Mouse (Mus musculus) urinary bladder, postnatal 10 days (tissue): Measurements from ENCODE around the gene Slc7a5.
A peak's percentile ranks its signal among the peaks of the same experiment; 100 is the strongest.

ENCODE experiments used
- DNase-seq: peaks from one replicate; pipeline ENCODE4 v3.0.0; 2022; ENCODE audit warnings: low spot score

Gene Slc7a5

DNA sequence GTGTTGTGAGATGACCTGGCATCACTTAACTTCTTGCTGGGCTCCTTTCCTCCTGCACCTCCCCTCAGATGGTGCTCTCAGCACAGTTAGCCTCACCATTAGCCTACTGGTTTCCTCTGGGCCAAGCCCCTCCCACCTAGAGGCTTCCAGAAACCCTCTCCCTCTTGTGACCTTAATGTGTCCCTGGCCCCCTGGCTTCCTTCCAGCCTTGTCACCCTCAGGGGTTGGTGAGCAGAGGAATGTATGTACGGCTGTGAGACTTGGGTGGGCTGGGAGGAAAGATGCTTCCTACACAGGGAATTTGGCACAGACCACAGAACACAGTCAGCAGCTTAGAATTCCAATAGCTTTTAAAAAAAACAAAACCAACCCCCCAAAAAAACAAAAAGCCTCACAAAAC, 26.7 kb downstream of the Slc7a5 start:
- no peak for DNase-seq

DNA sequence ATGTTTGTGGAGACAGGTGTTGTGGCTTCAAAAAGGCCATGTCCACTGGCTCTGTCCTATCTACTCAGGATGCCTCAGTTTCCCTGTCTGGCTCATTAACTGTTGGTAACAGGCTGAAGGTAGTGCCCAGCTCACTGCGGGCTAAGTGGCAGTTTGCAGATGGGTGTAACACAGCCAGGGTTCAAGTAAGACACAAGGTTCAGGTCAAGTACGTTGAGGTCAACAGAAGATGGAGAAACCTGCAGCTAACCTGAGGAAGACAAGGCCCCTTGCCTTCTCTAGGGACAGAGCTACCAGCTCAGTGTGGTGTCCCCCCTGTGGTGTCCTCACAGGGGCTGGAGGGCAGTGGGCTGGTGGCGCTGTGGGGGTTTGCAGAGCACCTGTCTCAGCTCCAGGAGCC, 27.8 kb downstream of the Slc7a5 start:
- DNase-seq: no peak

GRCm38 (mm10) chr8:121877828-121878480, 29.5 kb downstream of the Slc7a5 start:
- no peak for DNase-seq

GRCm38 (mm10) chr8:121877212-121877611, 30.3 kb downstream of the Slc7a5 start:
- no peak for DNase-seq

DNA sequence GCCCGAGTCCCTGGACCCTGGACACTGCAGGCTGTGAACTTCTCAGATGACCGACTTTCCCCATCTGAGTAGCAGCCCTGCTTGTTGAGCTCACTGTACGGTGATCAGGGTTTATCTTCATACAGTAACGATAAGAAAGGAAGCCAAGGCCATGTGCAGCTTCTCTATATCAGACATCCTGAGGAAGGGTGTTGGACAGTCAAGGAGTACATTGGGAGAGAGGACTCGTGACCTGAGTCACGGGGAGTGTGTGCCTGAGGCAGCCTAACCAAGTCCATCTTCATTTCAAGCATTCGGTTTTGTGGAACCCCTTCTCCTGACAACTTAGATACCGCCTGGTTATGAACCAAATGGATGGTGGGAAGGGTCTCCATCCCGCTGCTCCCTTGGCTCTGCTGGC, 32.0 kb downstream of the Slc7a5 start:
- no peak for DNase-seq

- no peak for DNase-seq
These were observed 32.4 kb downstream of the Slc7a5 start for GRCm38 (mm10) chr8:121875045-121875444.

- no peak for DNase-seq
These were observed 33.5 kb downstream of the Slc7a5 start for GRCm38 (mm10) chr8:121874031-121874430.

GRCm38 (mm10) chr8:121871833-121872440, 35.6 kb downstream of the Slc7a5 start:
- DNase-seq: no peak

- no peak for DNase-seq
These were observed 37.3 kb downstream of the Slc7a5 start for GRCm38 (mm10) chr8:121870190-121870589.

- DNase-seq: no peak
These were observed 38.6 kb downstream of the Slc7a5 start for GRCm38 (mm10) chr8:121868896-121869295.

GRCm38 (mm10) chr8:121868196-121868595, 39.3 kb downstream of the Slc7a5 start:
- DNase-seq: no peak

DNA sequence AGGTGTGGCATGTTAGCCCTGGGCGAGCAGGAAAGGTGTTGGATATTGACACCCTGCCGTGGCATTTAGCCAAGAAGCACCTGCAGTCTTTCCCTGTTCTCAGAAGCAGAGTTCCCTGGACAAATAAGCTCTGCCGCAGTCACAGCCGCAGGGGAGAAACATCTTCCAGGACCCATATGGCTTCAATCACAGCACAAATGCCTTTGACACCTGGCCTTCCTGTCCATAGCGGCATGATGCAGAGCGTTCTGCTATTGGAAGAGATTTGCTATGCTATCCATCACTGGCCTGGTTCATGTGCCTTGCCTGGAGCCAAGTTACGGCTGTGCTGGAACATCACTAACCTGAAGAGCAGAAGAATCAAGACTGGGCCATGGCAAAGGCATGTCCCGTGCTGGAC, 42.1 kb downstream of the Slc7a5 start:
- DNase-seq: no peak

GRCm38 (mm10) chr8:121861806-121862548, 45.5 kb downstream of the Slc7a5 start:
- no peak for DNase-seq

GRCm38 (mm10) chr8:121861276-121861675, 46.2 kb downstream of the Slc7a5 start:
- DNase-seq: no peak

GRCm38 (mm10) chr8:121857747-121858146, 49.7 kb downstream of the Slc7a5 start:
- DNase-seq: no peak

DNA sequence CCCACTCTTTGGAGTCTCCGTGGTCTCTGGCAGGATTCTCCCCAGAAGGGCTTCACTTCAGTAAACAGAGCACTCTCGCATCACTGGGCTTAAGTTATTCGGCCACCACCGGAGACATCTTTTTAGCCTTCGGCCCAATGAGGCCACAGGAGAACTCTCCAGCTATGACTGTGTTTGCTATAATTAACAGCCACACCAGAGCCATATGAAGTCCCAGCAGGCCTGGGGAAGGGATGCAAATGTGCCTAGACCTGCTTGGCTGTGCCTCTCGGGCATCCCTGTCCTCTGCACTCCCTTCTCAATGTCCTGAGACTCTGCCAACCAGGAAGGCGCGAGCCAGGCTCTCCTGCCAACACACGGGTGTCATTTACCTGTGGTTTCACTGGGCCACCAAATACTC, 50.2 kb downstream of the Slc7a5 start:
- no peak for DNase-seq

GRCm38 (mm10) chr8:121856071-121856746, 51.3 kb downstream of the Slc7a5 start:
- no peak for DNase-seq

- DNase-seq: no peak
These were observed 53.9 kb downstream of the Slc7a5 start for GRCm38 (mm10) chr8:121853586-121853985.

GRCm38 (mm10) chr8:121852464-121852863, 55.0 kb downstream of the Slc7a5 start:
- DNase-seq: no peak

DNA sequence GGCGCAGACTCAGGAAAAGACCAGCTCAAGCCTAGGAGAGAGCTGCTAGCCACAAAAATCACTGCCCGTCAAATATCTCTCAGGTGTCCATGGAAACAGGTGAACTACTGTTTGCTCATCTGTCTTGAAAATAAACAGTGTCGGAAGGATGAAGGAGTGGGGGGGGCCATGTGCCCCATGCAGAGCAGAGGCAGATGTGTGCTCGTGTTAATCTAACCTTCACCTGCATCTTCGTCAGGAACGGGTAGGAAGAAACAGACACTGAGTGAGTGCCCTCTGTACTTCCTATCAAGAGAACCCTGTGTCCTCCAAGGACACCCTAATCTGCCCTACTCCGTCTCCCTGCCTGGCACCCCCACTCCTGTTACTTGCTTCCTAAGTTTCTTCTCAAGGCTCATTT, 55.8 kb downstream of the Slc7a5 start:
- DNase-seq: no peak

DNA sequence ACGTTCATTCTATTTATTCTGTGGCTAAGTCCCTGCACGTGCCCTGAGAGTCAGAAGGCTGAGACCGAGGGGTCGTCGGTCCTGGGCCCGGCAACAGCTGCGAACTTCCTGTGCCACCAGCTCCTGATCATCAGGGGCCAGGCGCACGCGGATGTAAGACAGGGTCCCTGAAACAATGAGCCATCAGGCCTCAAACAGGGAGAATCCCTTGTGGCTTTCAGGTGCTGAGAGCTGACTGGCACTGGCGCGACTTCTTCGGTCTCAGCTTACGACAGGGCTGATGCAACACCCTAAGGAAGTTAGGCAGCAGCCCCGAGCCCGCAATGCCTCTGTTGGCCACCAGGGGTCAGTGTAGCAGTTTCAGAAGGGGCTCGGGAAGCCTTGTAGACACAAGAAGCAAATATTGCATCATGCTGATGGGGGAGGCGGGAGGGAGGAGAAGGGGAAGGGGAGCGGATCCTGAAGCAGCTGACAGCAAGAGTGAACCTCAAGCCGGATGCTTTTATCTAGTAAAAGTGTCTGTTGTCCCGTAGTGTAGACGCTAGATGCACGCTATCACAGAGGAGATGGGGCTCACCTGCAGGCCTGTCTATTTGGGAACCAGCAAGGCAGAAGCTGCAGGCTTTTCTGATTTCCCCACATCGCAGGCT, 56.5 kb downstream of the Slc7a5 start:
- peak; percentile 95 for DNase-seq

GRCm38 (mm10) chr8:121850436-121850820, 57.1 kb downstream of the Slc7a5 start:
- DNase-seq: no peak
